Mouse (Mus musculus): Measurements from ENCODE around the gene Agpat1. TPM values are rescaled to one million over a fixed set of nuclear protein-coding genes. Genes with fewer than 3 reads are reported as not detected.
A peak's percentile ranks its signal among the peaks of the same experiment; 100 is the strongest.

Agpat1 gene
- total RNA-seq, 2 experiments from 2014 or later = 156 to 166 TPM

GRCm38 (mm10) chr17:34606186-34607039, 2.4 kb downstream of the Agpat1 start:
- no peak for TF ChIP-seq CTCF (IDR thresholded peaks at IDR 0.05)
- peak overlapping the region; percentile 82 for H3K27ac ChIP-seq
- peak overlapping the region; percentile 77 for H3K4me3 ChIP-seq
- intact Hi-C loops (cut with DNase I) = no loop called here
- peak in 1 of 2 experiments; percentile 21 for DNase-seq (ENCODE audit: extremely low spot score in 1 of 2, low spot score in 2 of 2)

GRCm38 (mm10) chr17:34607997-34608396, 3.9 kb downstream of the Agpat1 start:
- Histone ChIP-seq H3K4me3 (no peak overlapping the region), H3K27ac (no peak overlapping the region)
- no peak for TF ChIP-seq CTCF (IDR thresholded peaks at IDR 0.05)
- no peak for DNase-seq (ENCODE audit: extremely low spot score in 1 of 2, low spot score in 2 of 2)
- intact Hi-C loops (cut with DNase I) = no loop called here

GRCm38 (mm10) chr17:34611050-34611449, 7.0 kb downstream of the Agpat1 start:
- DNase-seq (ENCODE audit: extremely low spot score in 1 of 2, low spot score in 2 of 2) = no peak
- no peak for TF ChIP-seq CTCF (IDR thresholded peaks at IDR 0.05)
- intact Hi-C loops (cut with DNase I) = no loop called here
- no peak overlapping the region for H3K27ac ChIP-seq
- H3K4me3 ChIP-seq = no peak overlapping the region

- TF ChIP-seq CTCF (IDR thresholded peaks at IDR 0.05) = no peak
- intact Hi-C loops (cut with DNase I) = no loop called here
Observed at GRCm38 (mm10) chr17:34613054-34613645, 9.1 kb downstream of the Agpat1 start.

GRCm38 (mm10) chr17:34613830-34614229, 9.8 kb downstream of the Agpat1 start:
- no peak for TF ChIP-seq CTCF (IDR thresholded peaks at IDR 0.05)
- H3K27ac ChIP-seq = peak overlapping the region; percentile 55; the same call in 1 of the 2 replicates

More at GRCm38 (mm10) chr17:34613054-34613645, 9.1 kb downstream of the Agpat1 start:
- no peak overlapping the region for H3K4me3 ChIP-seq
- peak overlapping the region; percentile 55; the same call in 1 of the 2 replicates for H3K27ac ChIP-seq
- no peak for DNase-seq (ENCODE audit: extremely low spot score in 1 of 2, low spot score in 2 of 2)

GRCm38 (mm10) chr17:34615871-34616270, 11.8 kb downstream of the Agpat1 start, which contains the start of gene Egfl8:
Gene Egfl8, minus strand, starts transcription at chr17:34615971.
- intact Hi-C loops (cut with DNase I) = no loop called here
- no peak for TF ChIP-seq CTCF (IDR thresholded peaks at IDR 0.05)
- DNase-seq (ENCODE audit: extremely low spot score in 1 of 2, low spot score in 2 of 2) = no peak
- Histone ChIP-seq H3K4me3 (no peak within 1 kb of the TSS), H3K27ac (peak within 1 kb of the TSS; percentile 51; the same call in 1 of the 2 replicates)

More at GRCm38 (mm10) chr17:34613830-34614229, 9.8 kb downstream of the Agpat1 start:
- intact Hi-C loops (cut with DNase I) = no loop called here
- H3K4me3 ChIP-seq = no peak overlapping the region
- no peak for DNase-seq (ENCODE audit: extremely low spot score in 1 of 2, low spot score in 2 of 2)

- peak; percentile 62 to 63 for DNase-seq (ENCODE audit: extremely low spot score in 1 of 2, low spot score in 2 of 2)
- peak; percentile 80 for TF ChIP-seq CTCF (IDR thresholded peaks at IDR 0.05)
- H3K4me3 ChIP-seq = no peak overlapping the region
- intact Hi-C loops (cut with DNase I) = loop anchor here (2.0 kb wide), 1 partner anchor 178 kb away; no protein-coding TSS in a partner anchor
- H3K27ac ChIP-seq = peak overlapping the region; percentile 44; the same call in 1 of the 2 replicates
Observed at GRCm38 (mm10) chr17:34618999-34619398, 14.9 kb downstream of the Agpat1 start.

GRCm38 (mm10) chr17:34621006-34621405, 16.9 kb downstream of the Agpat1 start:
- no peak for DNase-seq (ENCODE audit: extremely low spot score in 1 of 2, low spot score in 2 of 2)
- intact Hi-C loops (cut with DNase I) = loop anchor here (10.0 kb wide), 1 partner anchor 624 kb away; the partner anchor contains the start of gene Ddx39b
- Histone ChIP-seq H3K27ac (no peak overlapping the region), H3K4me3 (no peak overlapping the region)
- no peak for TF ChIP-seq CTCF (IDR thresholded peaks at IDR 0.05)

GRCm38 (mm10) chr17:34623161-34623560, 19.1 kb downstream of the Agpat1 start:
- Histone ChIP-seq H3K4me3 (no peak overlapping the region), H3K27ac (no peak overlapping the region)
- intact Hi-C loops (cut with DNase I) = loop anchor here (10.0 kb wide), 1 partner anchor 622 kb away; the partner anchor contains the start of gene Ddx39b
- TF ChIP-seq CTCF (IDR thresholded peaks at IDR 0.05) = peak; percentile 38
- no peak for DNase-seq (ENCODE audit: extremely low spot score in 1 of 2, low spot score in 2 of 2)

GRCm38 (mm10) chr17:34624981-34625380, 20.9 kb downstream of the Agpat1 start:
- intact Hi-C loops (cut with DNase I) = loop anchor here (10.0 kb wide), 1 partner anchor 620 kb away; the partner anchor contains the start of gene Ddx39b

GRCm38 (mm10) chr17:34626062-34626772, 22.2 kb downstream of the Agpat1 start:
- DNase-seq (ENCODE audit: extremely low spot score in 1 of 2, low spot score in 2 of 2) = no peak
- no peak for TF ChIP-seq CTCF (IDR thresholded peaks at IDR 0.05)
- peak overlapping the region; percentile 68 for H3K4me3 ChIP-seq
- H3K27ac ChIP-seq = peak overlapping the region; percentile 97
- intact Hi-C loops (cut with DNase I) = loop anchor here (10.0 kb wide), 1 partner anchor 619 kb away; the partner anchor contains the start of gene Ddx39b

More at GRCm38 (mm10) chr17:34624981-34625380, 20.9 kb downstream of the Agpat1 start:
- TF ChIP-seq CTCF (IDR thresholded peaks at IDR 0.05) = no peak
- Histone ChIP-seq H3K4me3 (no peak overlapping the region), H3K27ac (no peak overlapping the region)
- no peak for DNase-seq (ENCODE audit: extremely low spot score in 1 of 2, low spot score in 2 of 2)

Measured in left cerebral cortex, adult 2 months (tissue).